Mouse (Mus musculus) ES-Bruce4 (cell line): ENCODE data around the gene Abcc12.

Experiments
- CTCF ChIP-seq: IDR thresholded peaks from one replicate; pipeline ENCODE4 v1.8.1; 2011; ENCODE audit warnings: low read depth, low read length
- POLR2A ChIP-seq: IDR thresholded peaks from one replicate; pipeline ENCODE4 v1.8.1; 2011; ENCODE audit warnings: low read length; ENCODE audit not compliant: insufficient read depth

DNA sequence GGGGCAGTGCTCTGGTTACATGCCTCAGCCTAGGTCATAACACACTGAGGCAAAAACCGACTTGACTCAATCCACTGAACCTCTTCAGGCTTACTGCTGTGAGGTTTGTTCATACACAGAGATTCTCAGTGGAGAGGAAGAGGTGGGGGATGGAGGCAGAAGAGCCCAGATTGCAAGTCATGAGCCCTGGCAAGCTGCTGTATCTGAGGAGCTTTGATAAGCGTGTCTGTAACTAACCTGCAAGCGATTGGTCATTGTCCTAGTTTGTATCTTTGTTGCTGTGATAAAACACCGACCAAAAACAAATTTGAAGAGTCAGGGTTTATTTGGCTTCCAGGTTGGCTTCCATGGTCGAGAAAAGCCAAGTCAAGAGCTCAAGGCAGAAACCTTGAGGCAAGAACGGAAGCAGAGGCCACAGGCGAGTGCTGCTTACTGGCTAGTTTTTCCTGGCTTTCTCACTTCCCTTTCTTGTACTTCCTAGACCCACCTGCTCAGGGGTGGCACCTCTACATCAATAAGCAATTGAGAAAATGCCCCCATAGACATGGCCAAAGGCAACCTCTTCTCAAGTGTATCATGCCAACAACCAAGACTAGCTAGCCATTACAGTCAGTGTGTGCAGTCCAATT, 37.4 kb upstream of the Abcc12 start:
- no peak for TF ChIP-seq CTCF
- TF ChIP-seq POLR2A, result no peak
